Mouse (Mus musculus): ENCODE measurements around the gene Sema5a. TPM values are rescaled to one million over a fixed set of nuclear protein-coding genes. Genes with fewer than 3 reads are reported as not detected.

Gene Sema5a
- polyA plus RNA-seq, 1 experiment, result 14.0 TPM

- TF ChIP-seq CTCF (IDR thresholded peaks at IDR 0.05; ENCODE audit: borderline replicate concordance, extremely low read depth, insufficient read depth, insufficient read length), result no peak
- TF ChIP-seq POLR2A (IDR thresholded peaks at IDR 0.05; ENCODE audit: borderline replicate concordance, extremely low read depth, insufficient read depth, insufficient read length, poor library complexity, severe bottlenecking), result no peak
- peak; percentile 24 for DNase-seq (ENCODE audit: low read depth)
Observed at GRCm38 (mm10) chr15:32317074-32317473, 72.5 kb downstream of the Sema5a start.

- no peak for DNase-seq (ENCODE audit: low read depth)
- TF ChIP-seq POLR2A (IDR thresholded peaks at IDR 0.05; ENCODE audit: borderline replicate concordance, extremely low read depth, insufficient read depth, insufficient read length, poor library complexity, severe bottlenecking) (no peak), CTCF (IDR thresholded peaks at IDR 0.05; ENCODE audit: borderline replicate concordance, extremely low read depth, insufficient read depth, insufficient read length) (no peak)
Observed at GRCm38 (mm10) chr15:32320739-32321138, 76.1 kb downstream of the Sema5a start.

DNA sequence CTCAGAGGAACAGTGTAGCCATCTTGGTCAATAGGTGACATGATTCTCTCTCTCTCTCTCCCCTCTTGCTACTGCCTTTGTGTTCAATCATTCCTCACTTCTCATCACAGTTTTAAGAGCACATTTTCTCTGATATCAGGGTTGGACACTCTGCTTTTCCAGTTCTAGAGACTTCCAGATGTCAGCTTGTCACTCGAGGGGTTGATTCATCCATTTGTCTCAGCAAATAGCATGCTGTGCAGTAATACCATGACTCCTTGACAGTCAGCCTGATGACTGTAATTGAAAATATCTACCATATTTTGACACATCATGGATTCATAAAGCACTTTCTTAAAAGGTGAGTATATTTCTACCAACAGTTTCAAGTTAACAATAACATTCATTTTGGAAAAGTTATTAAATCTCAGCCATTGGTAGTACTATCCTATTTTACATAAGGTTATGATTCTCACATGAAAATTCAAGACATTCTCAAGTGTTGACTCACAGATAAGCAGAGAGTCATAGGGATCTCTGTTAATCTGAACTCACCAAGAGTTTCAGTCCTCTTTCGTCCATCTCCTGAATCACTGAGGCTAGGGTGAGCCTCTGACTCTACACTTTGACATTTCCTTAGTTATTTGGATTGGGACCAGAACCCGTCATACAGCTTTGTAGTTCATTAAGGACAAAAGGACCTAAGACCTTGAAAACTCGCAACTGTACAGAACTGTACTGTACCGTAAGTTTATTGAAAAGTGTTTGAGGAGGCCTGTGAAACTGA is 78.0 kb downstream of the Sema5a start:
- no peak for DNase-seq (ENCODE audit: low read depth)
- TF ChIP-seq CTCF (IDR thresholded peaks at IDR 0.05; ENCODE audit: borderline replicate concordance, extremely low read depth, insufficient read depth, insufficient read length), result no peak
- no peak for TF ChIP-seq POLR2A (IDR thresholded peaks at IDR 0.05; ENCODE audit: borderline replicate concordance, extremely low read depth, insufficient read depth, insufficient read length, poor library complexity, severe bottlenecking)

GRCm38 (mm10) chr15:32323224-32323623 is 78.6 kb downstream of the Sema5a start:
- no peak for DNase-seq (ENCODE audit: low read depth)
- TF ChIP-seq CTCF (IDR thresholded peaks at IDR 0.05; ENCODE audit: borderline replicate concordance, extremely low read depth, insufficient read depth, insufficient read length), result no peak
- no peak for TF ChIP-seq POLR2A (IDR thresholded peaks at IDR 0.05; ENCODE audit: borderline replicate concordance, extremely low read depth, insufficient read depth, insufficient read length, poor library complexity, severe bottlenecking)

DNA sequence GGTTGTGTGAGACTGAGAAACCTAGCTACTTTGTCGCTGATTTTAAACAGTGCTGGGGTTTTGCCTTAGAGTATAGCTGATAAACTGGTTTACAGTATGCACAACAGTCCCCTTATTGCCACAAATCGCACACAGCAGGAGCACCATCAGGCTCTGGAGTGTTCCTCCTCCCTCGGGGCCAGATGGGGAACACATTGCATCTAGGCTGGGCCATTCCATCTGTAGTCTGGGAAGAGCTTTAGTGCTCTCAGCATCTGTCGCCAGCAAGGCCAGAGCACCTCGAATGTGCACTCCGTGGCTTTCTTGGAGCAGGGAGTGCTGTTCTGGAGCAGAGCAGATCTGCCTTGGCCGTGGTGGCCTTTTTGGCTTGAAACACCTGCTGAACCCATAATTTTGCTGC is 79.5 kb downstream of the Sema5a start:
- TF ChIP-seq CTCF (IDR thresholded peaks at IDR 0.05; ENCODE audit: borderline replicate concordance, extremely low read depth, insufficient read depth, insufficient read length) (no peak), POLR2A (IDR thresholded peaks at IDR 0.05; ENCODE audit: borderline replicate concordance, extremely low read depth, insufficient read depth, insufficient read length, poor library complexity, severe bottlenecking) (no peak)
- peak; percentile 72 for DNase-seq (ENCODE audit: low read depth)

GRCm38 (mm10) chr15:32328370-32329004 is 83.9 kb downstream of the Sema5a start:
- no peak for TF ChIP-seq CTCF (IDR thresholded peaks at IDR 0.05; ENCODE audit: borderline replicate concordance, extremely low read depth, insufficient read depth, insufficient read length)
- TF ChIP-seq POLR2A (IDR thresholded peaks at IDR 0.05; ENCODE audit: borderline replicate concordance, extremely low read depth, insufficient read depth, insufficient read length, poor library complexity, severe bottlenecking), result no peak
- peak; percentile 35 for DNase-seq (ENCODE audit: low read depth)

DNA sequence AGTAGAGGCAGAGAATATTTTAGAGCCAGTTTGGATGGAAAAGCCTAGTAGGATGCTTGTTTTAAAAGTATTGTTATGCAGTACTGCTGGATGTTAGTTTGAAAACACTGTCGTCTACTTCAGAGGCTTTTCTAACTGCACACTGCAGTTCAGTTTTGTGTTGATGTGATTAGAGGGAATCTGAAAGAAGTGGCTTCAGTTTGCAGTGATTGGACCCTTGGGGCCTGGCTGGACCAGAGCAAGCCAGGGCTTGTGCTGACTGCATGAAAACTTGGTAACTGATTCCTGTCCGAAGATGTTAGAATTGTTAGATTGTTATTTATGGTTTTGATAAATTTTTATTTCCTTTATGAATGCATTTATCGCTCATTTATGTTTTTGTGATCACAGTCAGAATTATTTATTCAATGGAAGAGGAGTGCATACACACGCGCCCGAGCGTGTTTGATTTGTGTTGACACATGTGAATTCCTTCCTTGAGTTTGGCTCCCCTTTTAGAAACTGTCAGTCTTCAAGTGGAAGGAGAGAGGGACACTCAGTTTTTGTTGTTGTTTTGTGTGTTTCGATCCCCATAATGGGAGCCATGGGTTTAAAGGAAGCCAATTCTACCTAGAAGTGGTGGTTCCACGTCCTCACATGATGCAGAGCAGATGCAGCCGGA is 85.2 kb downstream of the Sema5a start:
- peak; percentile 47 for DNase-seq (ENCODE audit: low read depth)
- no peak for TF ChIP-seq CTCF (IDR thresholded peaks at IDR 0.05; ENCODE audit: borderline replicate concordance, extremely low read depth, insufficient read depth, insufficient read length)
- TF ChIP-seq POLR2A (IDR thresholded peaks at IDR 0.05; ENCODE audit: borderline replicate concordance, extremely low read depth, insufficient read depth, insufficient read length, poor library complexity, severe bottlenecking), result no peak

- no peak for TF ChIP-seq CTCF (IDR thresholded peaks at IDR 0.05; ENCODE audit: borderline replicate concordance, extremely low read depth, insufficient read depth, insufficient read length)
- TF ChIP-seq POLR2A (IDR thresholded peaks at IDR 0.05; ENCODE audit: borderline replicate concordance, extremely low read depth, insufficient read depth, insufficient read length, poor library complexity, severe bottlenecking), result no peak
Observed at GRCm38 (mm10) chr15:32330427-32330826, 85.8 kb downstream of the Sema5a start.

GRCm38 (mm10) chr15:32331037-32331436 is 86.4 kb downstream of the Sema5a start:
- peak; percentile 42 for DNase-seq (ENCODE audit: low read depth)
- TF ChIP-seq CTCF (IDR thresholded peaks at IDR 0.05; ENCODE audit: borderline replicate concordance, extremely low read depth, insufficient read depth, insufficient read length) (no peak), POLR2A (IDR thresholded peaks at IDR 0.05; ENCODE audit: borderline replicate concordance, extremely low read depth, insufficient read depth, insufficient read length, poor library complexity, severe bottlenecking) (no peak)

More at GRCm38 (mm10) chr15:32330427-32330826, 85.8 kb downstream of the Sema5a start:
- DNase-seq (ENCODE audit: low read depth), result peak; percentile 62

- DNase-seq (ENCODE audit: low read depth), result no peak
- TF ChIP-seq CTCF (IDR thresholded peaks at IDR 0.05; ENCODE audit: borderline replicate concordance, extremely low read depth, insufficient read depth, insufficient read length), result no peak
- TF ChIP-seq POLR2A (IDR thresholded peaks at IDR 0.05; ENCODE audit: borderline replicate concordance, extremely low read depth, insufficient read depth, insufficient read length, poor library complexity, severe bottlenecking), result no peak
Observed at GRCm38 (mm10) chr15:32333456-32333855, 88.8 kb downstream of the Sema5a start.

DNA sequence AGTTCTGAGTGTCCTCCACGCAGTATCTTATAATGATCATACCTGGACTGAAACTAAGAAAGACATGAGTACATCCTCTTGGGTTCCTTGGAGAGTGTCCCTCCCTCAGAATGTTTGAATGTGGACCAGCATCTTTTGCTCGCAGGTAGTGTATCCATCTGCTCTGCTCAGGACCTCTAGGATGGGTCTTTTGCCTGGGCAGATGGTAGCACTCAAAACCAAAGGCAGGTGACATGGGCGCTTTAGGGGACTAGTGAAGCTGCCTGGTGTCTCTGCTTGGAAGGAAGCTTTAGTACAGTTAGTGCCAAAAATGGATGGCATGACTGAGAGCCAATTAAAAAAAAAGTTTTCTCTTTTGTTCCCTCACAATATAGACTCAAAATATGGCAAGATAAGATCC is 93.2 kb downstream of the Sema5a start:
- no peak for TF ChIP-seq POLR2A (IDR thresholded peaks at IDR 0.05; ENCODE audit: borderline replicate concordance, extremely low read depth, insufficient read depth, insufficient read length, poor library complexity, severe bottlenecking)
- TF ChIP-seq CTCF (IDR thresholded peaks at IDR 0.05; ENCODE audit: borderline replicate concordance, extremely low read depth, insufficient read depth, insufficient read length), result no peak
- no peak for DNase-seq (ENCODE audit: low read depth)

Data from brain, embryonic 14.5 days (tissue).